Mouse (Mus musculus): Measurements from ENCODE around the gene Arid1b.

DNA sequence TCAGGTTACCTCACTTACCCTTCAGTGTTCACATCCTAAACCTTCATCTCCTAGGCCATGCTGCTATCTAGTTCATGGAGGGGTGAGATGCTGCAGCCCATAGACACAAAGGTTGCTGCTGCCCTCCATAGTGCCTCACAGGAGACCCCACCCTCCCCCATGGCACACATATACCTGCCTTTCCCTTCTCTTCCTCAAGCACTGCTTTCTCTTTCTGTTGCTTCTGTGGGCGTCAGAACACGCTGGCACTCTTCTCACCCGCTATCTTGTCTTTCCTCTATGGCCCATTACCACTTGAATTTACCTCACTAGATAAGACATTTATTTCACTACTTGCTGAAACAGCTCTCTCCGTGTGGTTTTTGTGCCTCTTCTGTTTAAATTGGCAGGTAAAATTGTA is 113.4 kb downstream of the Arid1b start:
- TF ChIP-seq CTCF (conservative IDR thresholded peaks at IDR 0.05; ENCODE audit: low read length) (no peak), NANOG (IDR thresholded peaks at IDR 0.05; ENCODE audit: borderline replicate concordance, low read length) (no peak), POU5F1 (IDR thresholded peaks at IDR 0.05; ENCODE audit: borderline replicate concordance, low read length) (no peak)

Data from E14TG2a.4 (cell line).